Mouse (Mus musculus) forebrain, embryonic 16.5 days (tissue): ENCODE results near the gene Tead3. TPM values are rescaled to one million over a fixed set of nuclear protein-coding genes. Genes with fewer than 3 reads are reported as not detected.
"Not testable (repeated sequence)": the region's sequence is repeated elsewhere in the genome, so short reads cannot be mapped to it uniquely, and the experiment has no call there.

Experiments
- ATAC-seq: fragments of 200-750 bp; cut with Nextera tagmentation; 2 replicates; pipeline ENCODE4 v1.8.0; 2017; ENCODE audit warnings: mild to moderate bottlenecking, moderate library complexity
- H3K27ac ChIP-seq: fragments of 300-500 bp; sonication (generic); 2 replicates; pipeline ENCODE4 v1.5.1; 2014; ENCODE audit warnings: low read length, control low read depth
- H3K27me3 ChIP-seq: fragments of 300-500 bp; sonication (generic); replicated peaks from 2 replicates; pipeline ENCODE4 v1.6.1; 2014; ENCODE audit warnings: low read length; ENCODE audit not compliant: control insufficient read depth, insufficient read depth
- H3K36me3 ChIP-seq: fragments of 300-500 bp; sonication (generic); 2 replicates; pipeline ENCODE4 v1.6.1; 2014; ENCODE audit not compliant: control insufficient read depth, insufficient read depth
- H3K4me1 ChIP-seq: fragments of 300-500 bp; sonication (generic); replicated peaks from 2 replicates; pipeline ENCODE4 v1.6.1; 2014; ENCODE audit warnings: low read length; ENCODE audit not compliant: control insufficient read depth, insufficient read depth
- H3K4me2 ChIP-seq: fragments of 300-500 bp; sonication (generic); 2 replicates; pipeline ENCODE4 v1.6.1; 2014; ENCODE audit warnings: mild to moderate bottlenecking, low read length, control low read depth
- H3K4me3 ChIP-seq: fragments of 300-500 bp; sonication (generic); replicated peaks from 2 replicates; pipeline ENCODE4 v1.5.1; 2014; ENCODE audit warnings: mild to moderate bottlenecking, low read length, control low read depth
- H3K9ac ChIP-seq: fragments of 300-500 bp; sonication (generic); replicated peaks from 2 replicates; pipeline ENCODE4 v1.6.1; 2014; ENCODE audit warnings: low read depth, low read length, control low read depth
- H3K9me3 ChIP-seq: fragments of 300-500 bp; sonication (generic); 2 replicates; pipeline ENCODE4 v1.6.1; 2016; ENCODE audit warnings: low read length; ENCODE audit not compliant: control insufficient read depth
- WGBS: fragments of 180-500 bp; shearing (Covaris S2); extraction: QIAGEN DNeasy Blood & Tissue Kit; methylation state at CpG from one replicate; pipeline ENCODE4 v1.1.7; 2014; 5-methylcytosine and 5-hydroxymethylcytosine counted together
- polyA plus RNA-seq: library from polyadenylated mRNA; unstranded; fragments of >200 nt; fragmentation: Nextera tagmentation; extraction: Ambion mirVana; gene quantifications from 2 replicates; pipeline ENCODE4 v1.2.1, GENCODE M21; 2015

Tead3 gene
- polyA plus RNA-seq, 1 experiment from 2014 or later: 1.8 TPM

- Histone ChIP-seq H3K27me3 (no peaks in the 10 kb centered on the region), H3K36me3 (peaks cover 5% of the 10 kb centered on the region; the same call in 1 of the 2 replicates), H3K27ac (no peak overlapping the region), H3K4me1 (peaks cover 12% of the 10 kb centered on the region), H3K9ac (no peak overlapping the region), H3K9me3 (no peaks in the 10 kb centered on the region), H3K4me3 (no peak overlapping the region), H3K4me2 (no peak overlapping the region)
- no peak for ATAC-seq
- WGBS: 62% methylated on average over 31 of the region's 31 CpGs
Measured at GRCm38 (mm10) chr17:28332915-28333546, 17.6 kb downstream of the Tead3 start.

- H3K27ac ChIP-seq: no peak overlapping the region
- no peak overlapping the region for H3K4me3 ChIP-seq
- H3K4me1 ChIP-seq: peaks cover 18% of the 10 kb centered on the region
- no peaks in the 10 kb centered on the region for H3K27me3 ChIP-seq
- no peak for ATAC-seq
- H3K9ac ChIP-seq: no peak overlapping the region
- 47% methylated on average over 13 of the region's 13 CpGs for WGBS
- no peak overlapping the region for H3K4me2 ChIP-seq
- H3K9me3 ChIP-seq: no peaks in the 10 kb centered on the region
- H3K36me3 ChIP-seq: peaks cover 5% of the 10 kb centered on the region; the same call in 1 of the 2 replicates
Measured at GRCm38 (mm10) chr17:28332113-28332914, 18.3 kb downstream of the Tead3 start.

- no peak for ATAC-seq
- Histone ChIP-seq H3K27ac (no peak overlapping the region), H3K4me3 (no peak overlapping the region), H3K4me2 (no peak overlapping the region), H3K9me3 (no peaks in the 10 kb centered on the region), H3K36me3 (peaks cover 5% of the 10 kb centered on the region; the same call in 1 of the 2 replicates), H3K27me3 (no peaks in the 10 kb centered on the region), H3K9ac (no peak overlapping the region), H3K4me1 (peaks cover 18% of the 10 kb centered on the region)
- 29% methylated on average over 7 of the region's 7 CpGs for WGBS
Measured at GRCm38 (mm10) chr17:28331241-28332112, 19.1 kb downstream of the Tead3 start.

GRCm38 (mm10) chr17:28330590-28330989, 20.0 kb downstream of the Tead3 start:
- H3K9me3 ChIP-seq, ATAC-seq, H3K9ac ChIP-seq, H3K4me3 ChIP-seq, H3K36me3 ChIP-seq, H3K27ac ChIP-seq, H3K4me2 ChIP-seq, H3K27me3 ChIP-seq: not testable (repeated sequence)
- WGBS: 62% methylated on average over 6 of the region's 8 CpGs
- peaks cover 18% of the 10 kb centered on the region for H3K4me1 ChIP-seq

- no peak for ATAC-seq
- no peak overlapping the region for H3K27ac ChIP-seq
- H3K9me3 ChIP-seq: no peaks in the 10 kb centered on the region
- peak overlapping the region; percentile 84 for H3K4me3 ChIP-seq
- no peak overlapping the region for H3K9ac ChIP-seq
- H3K4me2 ChIP-seq: peak overlapping the region; percentile 92
- peaks cover 5% of the 10 kb centered on the region; the same call in 1 of the 2 replicates for H3K36me3 ChIP-seq
- no peaks in the 10 kb centered on the region for H3K27me3 ChIP-seq
- 52% methylated on average over 2 of the region's 2 CpGs for WGBS
- peaks cover 18% of the 10 kb centered on the region for H3K4me1 ChIP-seq
Measured at GRCm38 (mm10) chr17:28330232-28330546, 20.4 kb downstream of the Tead3 start.

- 2% methylated on average over 4 of the region's 4 CpGs for WGBS
Measured at GRCm38 (mm10) chr17:28329503-28330231, 20.9 kb downstream of the Tead3 start.

GRCm38 (mm10) chr17:28328946-28329345, 21.7 kb downstream of the Tead3 start:
- H3K27me3 ChIP-seq: no peaks in the 10 kb centered on the region
- WGBS: under 1% methylated on average over 25 of the region's 25 CpGs
- peak overlapping the region; percentile 93 for H3K27ac ChIP-seq
- peak overlapping the region; percentile 92 for H3K4me2 ChIP-seq
- H3K9ac ChIP-seq: peak overlapping the region; percentile 94
- H3K4me3 ChIP-seq: peak overlapping the region; percentile 84
- no peaks in the 10 kb centered on the region for H3K9me3 ChIP-seq
- peaks cover 5% of the 10 kb centered on the region; the same call in 1 of the 2 replicates for H3K36me3 ChIP-seq
- ATAC-seq: peak; percentile 11
- peaks cover 18% of the 10 kb centered on the region for H3K4me1 ChIP-seq

More at GRCm38 (mm10) chr17:28329503-28330231, 20.9 kb downstream of the Tead3 start:
- Histone ChIP-seq H3K4me2 (peak overlapping the region; percentile 92), H3K27ac (no peak overlapping the region; the same call in 1 of the 2 replicates), H3K9me3 (no peaks in the 10 kb centered on the region), H3K4me3 (peak overlapping the region; percentile 84), H3K36me3 (peaks cover 5% of the 10 kb centered on the region; the same call in 1 of the 2 replicates), H3K4me1 (peaks cover 18% of the 10 kb centered on the region), H3K27me3 (no peaks in the 10 kb centered on the region), H3K9ac (peak overlapping the region; percentile 94)
- ATAC-seq: no peak

- under 1% methylated on average over 66 of the region's 67 CpGs for WGBS
- Histone ChIP-seq H3K4me2 (peak within 1 kb of the TSS; percentile 92), H3K9me3 (no peaks in the 10 kb centered on the region), H3K36me3 (peaks cover 5% of the 10 kb centered on the region; the same call in 1 of the 2 replicates), H3K27ac (peak within 1 kb of the TSS; percentile 93), H3K9ac (peak within 1 kb of the TSS; percentile 94), H3K27me3 (no peaks in the 10 kb centered on the region), H3K4me3 (peak within 1 kb of the TSS; percentile 84), H3K4me1 (peaks cover 18% of the 10 kb centered on the region)
- ATAC-seq: peak; percentile 94
Measured at GRCm38 (mm10) chr17:28328366-28328928, 22.2 kb downstream of the Tead3 start, which contains the start of gene Rpl10a. Gene Rpl10a, plus strand, starts transcription at chr17:28328471.
